Mouse (Mus musculus) MEL (cell line): ENCODE measurements around the gene Osbp. TPM values are rescaled to one million over a fixed set of nuclear protein-coding genes. Genes with fewer than 3 reads are reported as not detected.
"Not testable (repeated sequence)": the region's sequence is repeated elsewhere in the genome, so short reads cannot be mapped to it uniquely, and the experiment has no call there.

Source experiments
- DNase-seq: peaks from one replicate; pipeline ENCODE4 v3.0.0; 2011; ENCODE audit warnings: low read depth, low spot score
- H3K27ac ChIP-seq: 2 replicates; pipeline ENCODE4 v1.5.1; 2012; ENCODE audit warnings: low read depth, mild to moderate bottlenecking, control low read depth, low read length, moderate library complexity; ENCODE audit not compliant: control insufficient read depth
- H3K27me3 ChIP-seq, 2 experiments: fragments of 150-350 bp in 1 of 2; sonication (generic) in 1 of 2; 2 replicates each; pipeline ENCODE4 v1.6.1; 2012; ENCODE audit warnings: low read length in 2 of 2, mild to moderate bottlenecking in 2 of 2, improper control_type of control experiment in 1 of 2, moderate library complexity in 1 of 2; ENCODE audit not compliant: insufficient read depth in 2 of 2, control insufficient read depth in 1 of 2
- H3K36me3 ChIP-seq, 2 experiments: 2 replicates each; pipeline ENCODE4 v1.6.1; 2012 to 2014; ENCODE audit warnings: low read length in 2 of 2, improper control_type of control experiment in 1 of 2, inconsistent platforms in 1 of 2, mild to moderate bottlenecking in 1 of 2; ENCODE audit not compliant: insufficient read depth in 2 of 2, control insufficient read depth in 1 of 2
- H3K4me1 ChIP-seq, 2 experiments: fragments of 150-350 bp in 1 of 2; sonication (generic) in 1 of 2; 2 replicates each; pipeline ENCODE4 v1.6.1; 2012; ENCODE audit warnings: low read length in 2 of 2, improper control_type of control experiment in 1 of 2, mild to moderate bottlenecking in 1 of 2; ENCODE audit not compliant: insufficient read depth in 2 of 2, control insufficient read depth in 1 of 2
- H3K4me3 ChIP-seq, 2 experiments: fragments of 150-350 bp in 1 of 2; sonication (generic) in 1 of 2; 2 replicates each; pipeline ENCODE4 v1.5.1; 2012; ENCODE audit warnings: low read depth in 2 of 2, low read length in 2 of 2, mild to moderate bottlenecking in 2 of 2, moderate library complexity in 2 of 2, control low read depth in 1 of 2, improper control_type of control experiment in 1 of 2; ENCODE audit not compliant: control insufficient read depth in 1 of 2, insufficient read depth in 1 of 2
- H3K79me2 ChIP-seq: 2 replicates; pipeline ENCODE4 v1.6.1; 2012; ENCODE audit warnings: mild to moderate bottlenecking, low read length, moderate library complexity; ENCODE audit not compliant: control insufficient read depth, poor library complexity, insufficient read depth
- H3K9ac ChIP-seq: 2 replicates; pipeline ENCODE4 v1.6.1; 2012; ENCODE audit warnings: low read depth, mild to moderate bottlenecking, control low read depth, low read length, moderate library complexity; ENCODE audit not compliant: control insufficient read depth, poor library complexity, severe bottlenecking
- H3K9me3 ChIP-seq: fragments of 150-350 bp; sonication (generic); replicated peaks from 2 replicates; pipeline ENCODE4 v1.6.1; 2012; ENCODE audit warnings: mild to moderate bottlenecking, low read length, improper control_type of control experiment, moderate library complexity; ENCODE audit not compliant: insufficient read depth
- ELF1 ChIP-seq: IDR thresholded peaks from 2 replicates; pipeline ENCODE4 v1.6.1; 2014; ENCODE audit warnings: low read depth, mild to moderate bottlenecking, inconsistent platforms, low read length, improper control_type of control experiment, moderate library complexity
- EP300 ChIP-seq, 2 experiments: IDR thresholded peaks; 2 replicates each; pipeline ENCODE4 v1.6.1; 2011; ENCODE audit warnings: improper control_type of control experiment in 2 of 2, low read length in 2 of 2, low read depth in 1 of 2, mild to moderate bottlenecking in 1 of 2
- ETS1 ChIP-seq: IDR thresholded peaks from 2 replicates; pipeline ENCODE4 v1.6.1; 2012; ENCODE audit warnings: low read depth, mild to moderate bottlenecking, inconsistent platforms, low read length, improper control_type of control experiment, moderate library complexity
- HCFC1 ChIP-seq: IDR thresholded peaks from 2 replicates; pipeline ENCODE4 v1.6.1; 2012; ENCODE audit warnings: low read depth, mild to moderate bottlenecking, inconsistent platforms, low read length, improper control_type of control experiment, moderate library complexity
- JUND ChIP-seq: IDR thresholded peaks from 2 replicates; pipeline ENCODE4 v1.6.1; 2011; ENCODE audit warnings: low read depth, mild to moderate bottlenecking, improper control_type of control experiment, low read length
- KAT2A ChIP-seq: conservative IDR thresholded peaks from 2 replicates; pipeline ENCODE4 v1.6.1; 2012; ENCODE audit warnings: low read depth, low read length, improper control_type of control experiment, inconsistent platforms
- MAFK ChIP-seq: IDR thresholded peaks from 2 replicates; pipeline ENCODE4 v1.6.1; 2011; ENCODE audit warnings: low read depth, mild to moderate bottlenecking, low read length, improper control_type of control experiment, borderline replicate concordance
- MYB ChIP-seq: IDR thresholded peaks from 2 replicates; pipeline ENCODE4 v1.6.1; 2011; ENCODE audit warnings: mild to moderate bottlenecking, low read depth, low read length, improper control_type of control experiment
- POLR2AphosphoS2 ChIP-seq: IDR thresholded peaks from 2 replicates; pipeline ENCODE4 v1.6.1; 2011; ENCODE audit warnings: low read length, improper control_type of control experiment
- SIN3A ChIP-seq: IDR thresholded peaks from 2 replicates; pipeline ENCODE4 v1.6.1; 2012; ENCODE audit warnings: low read length, improper control_type of control experiment, inconsistent platforms
- SMC3 ChIP-seq: IDR thresholded peaks from 2 replicates; pipeline ENCODE4 v1.6.1; 2011; ENCODE audit warnings: low read depth, low read length, improper control_type of control experiment
- TBP ChIP-seq: IDR thresholded peaks from 2 replicates; pipeline ENCODE4 v1.8.0; 2011; ENCODE audit warnings: low read depth, low read length, improper control_type of control experiment
- UBTF ChIP-seq: IDR thresholded peaks from 2 replicates; pipeline ENCODE4 v1.6.1; 2012; ENCODE audit warnings: low read depth, mild to moderate bottlenecking, inconsistent platforms, low read length, improper control_type of control experiment, moderate library complexity, borderline replicate concordance; ENCODE audit not compliant: insufficient read depth
- ZMIZ1 ChIP-seq: IDR thresholded peaks from 2 replicates; pipeline ENCODE4 v1.6.1; 2012; ENCODE audit warnings: low read depth, mild to moderate bottlenecking, inconsistent platforms, low read length, improper control_type of control experiment, moderate library complexity
- ZNF384 ChIP-seq: IDR thresholded peaks from 2 replicates; pipeline ENCODE4 v1.6.1; 2012; ENCODE audit warnings: low read depth, mild to moderate bottlenecking, inconsistent platforms, low read length, improper control_type of control experiment
- polyA plus RNA-seq, 2 experiments: library from polyadenylated mRNA; stranded (reverse) in 1 of 2; unstranded in 1 of 2; fragments of >175 nt in 1 of 2; fragments of >200 nt in 1 of 2; gene quantifications; 2 replicates each; pipeline versions ENCODE4 v1.2.1 to v1.2.4; 2012; ENCODE audit warnings: low replicate concordance in 2 of 2, low read depth in 1 of 2; ENCODE audit not compliant: insufficient read length in 2 of 2, insufficient read depth in 1 of 2, missing spikeins in 1 of 2
- total RNA-seq: library from RNA; depleted of rRNA; stranded (reverse); fragments of 300-350 nt; gene quantifications from 2 replicates; pipeline ENCODE4 v1.2.3, GENCODE M21; 2012

The Osbp gene
- total and polyA plus RNA-seq, 3 experiments: 16.5 to 64.6 (median 38.8) TPM

DNA sequence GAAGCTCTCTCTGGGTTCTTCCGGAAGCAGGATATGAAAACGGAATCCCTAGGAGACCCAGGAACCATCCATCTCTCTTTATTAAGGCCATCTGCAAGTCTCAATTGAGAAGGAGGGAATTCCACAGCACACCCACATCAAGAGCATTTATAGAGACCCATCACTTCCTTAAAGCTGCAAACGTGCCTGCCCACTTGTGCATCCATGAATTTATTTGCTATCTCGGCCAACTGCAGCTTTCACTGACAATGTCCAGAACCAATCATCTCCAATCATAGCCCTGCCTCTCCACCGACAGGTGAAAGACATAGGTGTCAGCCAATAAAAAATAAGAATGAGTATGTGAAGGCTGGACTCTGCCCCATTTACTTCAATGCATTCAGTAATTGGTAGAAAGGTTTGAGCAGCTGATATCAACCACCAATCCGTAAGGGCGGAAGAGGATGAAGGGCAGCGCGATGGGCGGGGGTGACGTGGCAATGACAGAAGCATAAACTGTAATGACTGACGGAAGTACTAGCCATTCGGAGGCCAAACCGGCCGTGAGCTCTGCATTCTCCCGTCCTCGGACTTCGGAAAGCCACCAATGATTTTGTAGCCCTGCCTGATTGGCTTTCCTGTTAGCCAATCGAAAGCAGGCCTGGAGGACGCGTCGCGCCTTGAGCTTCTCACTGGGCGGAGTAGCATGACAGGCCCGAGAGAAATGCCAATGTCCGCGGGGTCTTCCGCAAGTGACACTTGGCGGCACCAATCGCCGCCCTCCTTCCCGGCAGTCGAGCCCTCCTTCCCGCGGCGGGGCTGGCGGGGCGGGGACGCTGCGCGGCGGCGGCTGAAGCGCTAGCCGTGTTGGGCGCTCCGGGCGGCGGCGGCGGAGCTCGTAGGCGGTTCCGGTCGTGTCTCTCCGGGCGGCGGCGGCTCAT, at the start of gene Osbp (continued):
- TF ChIP-seq POLR2AphosphoS2 (peak; percentile 76; the same call in 1 of the 2 replicates), ZNF384 (no peak), JUND (0 out of 2 replicates have a peak, but pooled peaks have one; percentile 70), HCFC1 (peak; percentile 87), MAFK (no peak)

DNA sequence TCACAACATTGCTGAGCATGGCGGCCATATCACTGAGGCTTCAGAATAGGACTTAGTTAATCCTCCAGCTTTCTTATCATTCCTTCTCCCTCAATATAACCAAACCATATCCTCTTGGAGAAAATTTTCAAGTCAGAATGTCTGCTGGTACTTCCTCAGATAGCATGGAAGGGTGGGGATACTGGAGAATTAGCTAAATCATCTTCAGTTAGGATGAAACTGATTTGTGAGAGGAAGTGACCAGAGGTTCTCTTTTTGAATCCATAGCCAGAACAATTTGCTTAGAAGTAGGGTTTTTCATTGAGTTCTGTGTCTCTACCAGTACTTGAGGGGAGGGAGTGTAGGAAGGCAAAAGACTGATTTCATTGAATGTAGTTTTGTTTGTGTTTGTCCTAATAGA, 43.7 kb upstream of the Osbp start:
- Histone ChIP-seq H3K27me3 (no peaks in the 10 kb centered on the region), H3K36me3 (peaks cover 24 to 46% of the 10 kb centered on the region in 2 experiments)
- TF ChIP-seq JUND: no peak
- no peak for TF ChIP-seq SMC3
- TF ChIP-seq KAT2A: no peak
- TF ChIP-seq ELF1: no peak
- TF ChIP-seq UBTF: no peak
- no peak for TF ChIP-seq EP300 (IDR thresholded peaks at IDR 0.05; ENCODE audit: low read depth in 1 of 2, low read length in 2 of 2)
- TF ChIP-seq ETS1: no peak
- no peak for TF ChIP-seq SIN3A
- no peak for TF ChIP-seq POLR2AphosphoS2
- TF ChIP-seq ZMIZ1: no peak
- no peak for TF ChIP-seq MYB

GRCm38 (mm10) chr19:11922515-11922914, 43.2 kb upstream of the Osbp start:
- not testable (repeated sequence) for H3K79me2 ChIP-seq, H3K4me3 ChIP-seq, H3K9me3 ChIP-seq, H3K27me3 ChIP-seq, H3K9ac ChIP-seq, DNase-seq, H3K27ac ChIP-seq
- TF ChIP-seq TBP: peak; percentile 62; the same call in 1 of the 2 replicates
- Histone ChIP-seq H3K4me1 (peaks cover 9 to 19% of the 10 kb centered on the region in 2 experiments), H3K36me3 (peaks cover 24 to 49% of the 10 kb centered on the region in 2 experiments)

More for the DNA sequence above, 43.7 kb upstream of the Osbp start:
- no peak overlapping the region for H3K4me3 ChIP-seq
- H3K27ac ChIP-seq: no peak overlapping the region
- no peak overlapping the region for H3K9ac ChIP-seq
- DNase-seq: no peak
- H3K4me1 ChIP-seq: peaks cover 7 to 18% of the 10 kb centered on the region in 2 experiments
- peaks cover 8% of the 10 kb centered on the region for H3K79me2 ChIP-seq
- H3K9me3 ChIP-seq: no peaks in the 10 kb centered on the region
